Mouse (Mus musculus): ENCODE data around the gene 1700020D05Rik. TPM values are rescaled to one million over a fixed set of nuclear protein-coding genes. Genes with fewer than 3 reads are reported as not detected.
"Not testable (repeated sequence)": the region's sequence is repeated elsewhere in the genome, so short reads cannot be mapped to it uniquely, and the experiment has no call there.

Gene 1700020D05Rik
- polyA plus RNA-seq, 1 experiment from 2014 or later, result not detected

GRCm38 (mm10) chr19:5500330-5500875 is 3.2 kb downstream of the 1700020D05Rik start:
- Histone ChIP-seq H3K27me3 (ENCODE audit: control insufficient read depth, insufficient read depth, low read depth, low read length) (no peaks in the 10 kb centered on the region), H3K9me3 (replicated peaks; ENCODE audit: control insufficient read depth, low read length, poor library complexity, severe bottlenecking) (no peaks in the 10 kb centered on the region), H3K9ac (ENCODE audit: low read depth, low read length) (no peak overlapping the region), H3K4me3 (ENCODE audit: low read depth, low read length) (no peak overlapping the region), H3K4me1 (ENCODE audit: control insufficient read depth, insufficient read depth, low read length) (no peaks in the 10 kb centered on the region), H3K36me3 (ENCODE audit: control insufficient read depth, insufficient read depth, low read length) (peaks cover 28% of the 10 kb centered on the region), H3K27ac (ENCODE audit: low read length) (no peak overlapping the region), H3K4me2 (ENCODE audit: low read length) (no peak overlapping the region)
- ATAC-seq, result no peak
- WGBS, result 95% methylated on average over 2 of the region's 2 CpGs

GRCm38 (mm10) chr19:5496052-5496370 is 7.6 kb downstream of the 1700020D05Rik start:
- H3K36me3 ChIP-seq (ENCODE audit: control insufficient read depth, insufficient read depth, low read length), result peaks cover 38% of the 10 kb centered on the region
- 90% methylated on average over 16 of the region's 16 CpGs for WGBS

GRCm38 (mm10) chr19:5495353-5496051 is 8.1 kb downstream of the 1700020D05Rik start:
- H3K36me3 ChIP-seq (ENCODE audit: control insufficient read depth, insufficient read depth, low read length), result peaks cover 38% of the 10 kb centered on the region
- no peak for ATAC-seq

More at GRCm38 (mm10) chr19:5496052-5496370, 7.6 kb downstream of the 1700020D05Rik start:
- no peaks in the 10 kb centered on the region for H3K27me3 ChIP-seq (ENCODE audit: control insufficient read depth, insufficient read depth, low read depth, low read length)
- H3K4me3 ChIP-seq (ENCODE audit: low read depth, low read length), result no peak overlapping the region; the same call in 1 of the 2 replicates
- H3K4me2 ChIP-seq (ENCODE audit: low read length), result no peak overlapping the region
- H3K4me1 ChIP-seq (ENCODE audit: control insufficient read depth, insufficient read depth, low read length), result peaks cover 16% of the 10 kb centered on the region
- H3K27ac ChIP-seq (ENCODE audit: low read length), result no peak overlapping the region
- ATAC-seq, result no peak
- no peak overlapping the region for H3K9ac ChIP-seq (ENCODE audit: low read depth, low read length)
- H3K9me3 ChIP-seq (replicated peaks; ENCODE audit: control insufficient read depth, low read length, poor library complexity, severe bottlenecking), result no peaks in the 10 kb centered on the region

GRCm38 (mm10) chr19:5494314-5494713 is 9.3 kb downstream of the 1700020D05Rik start:
- ATAC-seq, result no peak
- Histone ChIP-seq H3K9ac (ENCODE audit: low read depth, low read length) (no peak overlapping the region), H3K27me3 (ENCODE audit: control insufficient read depth, insufficient read depth, low read depth, low read length) (no peaks in the 10 kb centered on the region), H3K4me2 (ENCODE audit: low read length) (no peak overlapping the region), H3K4me3 (ENCODE audit: low read depth, low read length) (no peak overlapping the region), H3K27ac (ENCODE audit: low read length) (no peak overlapping the region), H3K4me1 (ENCODE audit: control insufficient read depth, insufficient read depth, low read length) (peaks cover 20% of the 10 kb centered on the region), H3K36me3 (ENCODE audit: control insufficient read depth, insufficient read depth, low read length) (peaks cover 38% of the 10 kb centered on the region), H3K9me3 (replicated peaks; ENCODE audit: control insufficient read depth, low read length, poor library complexity, severe bottlenecking) (no peaks in the 10 kb centered on the region)
- WGBS, result 89% methylated on average over 3 of the region's 3 CpGs

More at GRCm38 (mm10) chr19:5495353-5496051, 8.1 kb downstream of the 1700020D05Rik start:
- H3K27ac ChIP-seq (ENCODE audit: low read length), result no peak overlapping the region
- no peak overlapping the region; the same call in 1 of the 2 replicates for H3K4me3 ChIP-seq (ENCODE audit: low read depth, low read length)
- H3K27me3 ChIP-seq (ENCODE audit: control insufficient read depth, insufficient read depth, low read depth, low read length), result no peaks in the 10 kb centered on the region
- 87% methylated on average over 12 of the region's 12 CpGs for WGBS
- peaks cover 16% of the 10 kb centered on the region for H3K4me1 ChIP-seq (ENCODE audit: control insufficient read depth, insufficient read depth, low read length)
- no peaks in the 10 kb centered on the region for H3K9me3 ChIP-seq (replicated peaks; ENCODE audit: control insufficient read depth, low read length, poor library complexity, severe bottlenecking)
- H3K9ac ChIP-seq (ENCODE audit: low read depth, low read length), result no peak overlapping the region
- no peak overlapping the region for H3K4me2 ChIP-seq (ENCODE audit: low read length)

GRCm38 (mm10) chr19:5493301-5493721 is 10.3 kb downstream of the 1700020D05Rik start:
- 63% methylated on average over 9 of the region's 9 CpGs for WGBS
- not testable (repeated sequence) for H3K4me3 ChIP-seq (ENCODE audit: low read depth, low read length); ATAC-seq; H3K27me3 ChIP-seq (ENCODE audit: control insufficient read depth, insufficient read depth, low read depth, low read length); H3K27ac ChIP-seq (ENCODE audit: low read length); H3K9ac ChIP-seq (ENCODE audit: low read depth, low read length); H3K4me2 ChIP-seq (ENCODE audit: low read length); H3K9me3 ChIP-seq (replicated peaks; ENCODE audit: control insufficient read depth, low read length, poor library complexity, severe bottlenecking)
- peaks cover 25% of the 10 kb centered on the region for H3K4me1 ChIP-seq (ENCODE audit: control insufficient read depth, insufficient read depth, low read length)
- peaks cover 38% of the 10 kb centered on the region for H3K36me3 ChIP-seq (ENCODE audit: control insufficient read depth, insufficient read depth, low read length)

- no peak for ATAC-seq
- Histone ChIP-seq H3K36me3 (ENCODE audit: control insufficient read depth, insufficient read depth, low read length) (peaks cover 36% of the 10 kb centered on the region), H3K4me2 (ENCODE audit: low read length) (no peak overlapping the region), H3K4me1 (ENCODE audit: control insufficient read depth, insufficient read depth, low read length) (peaks cover 25% of the 10 kb centered on the region), H3K27me3 (ENCODE audit: control insufficient read depth, insufficient read depth, low read depth, low read length) (no peaks in the 10 kb centered on the region), H3K9ac (ENCODE audit: low read depth, low read length) (no peak overlapping the region), H3K9me3 (replicated peaks; ENCODE audit: control insufficient read depth, low read length, poor library complexity, severe bottlenecking) (no peaks in the 10 kb centered on the region), H3K4me3 (ENCODE audit: low read depth, low read length) (no peak overlapping the region), H3K27ac (ENCODE audit: low read length) (no peak overlapping the region)
- WGBS, result 89% methylated on average over 4 of the region's 4 CpGs
Measured at GRCm38 (mm10) chr19:5492641-5493040, 10.9 kb downstream of the 1700020D05Rik start.

GRCm38 (mm10) chr19:5490898-5491708 is 12.5 kb downstream of the 1700020D05Rik start:
- no peaks in the 10 kb centered on the region for H3K27me3 ChIP-seq (ENCODE audit: control insufficient read depth, insufficient read depth, low read depth, low read length)
- peak overlapping the region; percentile 88 for H3K9ac ChIP-seq (ENCODE audit: low read depth, low read length)
- ATAC-seq, result peak; percentile 30
- no peaks in the 10 kb centered on the region for H3K9me3 ChIP-seq (replicated peaks; ENCODE audit: control insufficient read depth, low read length, poor library complexity, severe bottlenecking)
- H3K4me2 ChIP-seq (ENCODE audit: low read length), result peak overlapping the region; percentile 62
- peaks cover 24% of the 10 kb centered on the region for H3K36me3 ChIP-seq (ENCODE audit: control insufficient read depth, insufficient read depth, low read length)
- peak overlapping the region; percentile 99 for H3K27ac ChIP-seq (ENCODE audit: low read length)
- under 1% methylated on average over 57 of the region's 59 CpGs for WGBS
- H3K4me1 ChIP-seq (ENCODE audit: control insufficient read depth, insufficient read depth, low read length), result peaks cover 38% of the 10 kb centered on the region
- H3K4me3 ChIP-seq (ENCODE audit: low read depth, low read length), result peak overlapping the region; percentile 94

GRCm38 (mm10) chr19:5490313-5490897 is 13.2 kb downstream of the 1700020D05Rik start, which contains the start of gene Cfl1:
TSS of gene Cfl1 (plus strand) at chr19:5490455.
- Histone ChIP-seq H3K27me3 (ENCODE audit: control insufficient read depth, insufficient read depth, low read depth, low read length) (no peaks in the 10 kb centered on the region), H3K4me1 (ENCODE audit: control insufficient read depth, insufficient read depth, low read length) (peaks cover 38% of the 10 kb centered on the region), H3K27ac (ENCODE audit: low read length) (peak within 1 kb of the TSS; percentile 99), H3K4me3 (ENCODE audit: low read depth, low read length) (peak within 1 kb of the TSS; percentile 94), H3K4me2 (ENCODE audit: low read length) (peak within 1 kb of the TSS; percentile 84), H3K9me3 (replicated peaks; ENCODE audit: control insufficient read depth, low read length, poor library complexity, severe bottlenecking) (no peaks in the 10 kb centered on the region), H3K9ac (ENCODE audit: low read depth, low read length) (peak within 1 kb of the TSS; percentile 88), H3K36me3 (ENCODE audit: control insufficient read depth, insufficient read depth, low read length) (peaks cover 17% of the 10 kb centered on the region)
- ATAC-seq, result peak; percentile 66
- WGBS, result 1% methylated on average over 60 of the region's 62 CpGs
